Mouse (Mus musculus) cerebellum, adult 2 months (tissue): ENCODE measurements at regions not wholly inside any gene's neighbourhood (a gene's known extent, or its start where the extent isn't known, plus 50 kb on each side); places are given as distances from the start of the nearest gene placed in this dataset.

ENCODE experiments used
- DNase-seq, 2 experiments: peaks; one replicate each; pipeline ENCODE4 v3.0.0; 2021
- H3K27ac ChIP-seq: fragments of 200-500 bp; 2 replicates; pipeline ENCODE4 v1.5.1; 2012; ENCODE audit warnings: low read length, control low read depth, inconsistent platforms; ENCODE audit not compliant: insufficient read depth
- H3K27me3 ChIP-seq: fragments of 200-500 bp; 2 replicates; pipeline ENCODE4 v1.6.1; 2012; ENCODE audit warnings: inconsistent platforms, mild to moderate bottlenecking, low read length, moderate library complexity; ENCODE audit not compliant: control insufficient read depth, insufficient read depth
- H3K4me1 ChIP-seq: fragments of 200-500 bp; 2 replicates; pipeline ENCODE4 v1.6.1; 2011; ENCODE audit warnings: low read length; ENCODE audit not compliant: control insufficient read depth, insufficient read depth
- H3K4me3 ChIP-seq: fragments of 200-500 bp; replicated peaks from 2 replicates; pipeline ENCODE3; 2011; ENCODE audit warnings: mild to moderate bottlenecking, low read depth, low read length, control low read depth; ENCODE audit not compliant: insufficient read depth
- CTCF ChIP-seq: fragments of 200-500 bp; IDR thresholded peaks from 2 replicates; pipeline ENCODE4 v1.5.1; 2011; ENCODE audit warnings: low read depth, mild to moderate bottlenecking, control low read depth, low read length, moderate library complexity, borderline replicate concordance; ENCODE audit not compliant: insufficient read depth
- POLR2A ChIP-seq: fragments of 200-500 bp; IDR thresholded peaks from 2 replicates; pipeline ENCODE4 v1.6.1; 2011; ENCODE audit warnings: low read length, control low read depth, borderline replicate concordance; ENCODE audit not compliant: insufficient read depth
- WGBS: fragments of 180-500 bp; shearing (Covaris S2); methylation state at CpG from one replicate; pipeline ENCODE4 v1.1.7; 2018; 5-methylcytosine and 5-hydroxymethylcytosine counted together

GRCm38 (mm10) chr11:24297763-24298162 lies 219.9 kb downstream of the Bcl11a start:
- TF ChIP-seq CTCF (no peak), POLR2A (no peak)
- WGBS, result 45% methylated on average over 5 of the region's 5 CpGs
- DNase-seq, result no peak
- Histone ChIP-seq H3K4me1 (no peaks in the 10 kb centered on the region), H3K27ac (no peak overlapping the region), H3K4me3 (no peak overlapping the region), H3K27me3 (no peaks in the 10 kb centered on the region; the same call in 1 of the 2 replicates)

- no peaks in the 10 kb centered on the region for H3K27me3 ChIP-seq
- 60% methylated on average over 4 of the region's 4 CpGs for WGBS
Observed at GRCm38 (mm10) chr11:24300351-24300750, 222.5 kb downstream of the Bcl11a start.

DNA sequence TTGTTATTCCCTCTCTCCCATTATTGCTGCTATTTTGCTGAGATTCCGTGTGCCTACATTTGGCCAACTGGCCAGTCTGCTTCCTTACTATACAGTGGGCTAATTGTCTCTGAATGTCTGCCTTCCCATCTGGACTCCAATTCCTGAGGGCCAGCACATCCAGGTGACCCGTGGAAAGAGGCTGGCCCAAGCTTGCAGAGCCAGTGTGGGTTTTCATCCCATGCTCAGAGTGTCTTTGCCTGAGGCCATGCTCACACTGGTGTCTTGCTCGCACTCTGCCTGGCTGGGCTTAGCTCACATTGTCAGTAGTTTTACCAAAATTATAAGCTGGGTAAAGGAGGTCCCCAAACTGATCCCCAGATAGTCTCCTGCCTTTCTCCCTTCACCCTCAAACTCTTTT lies 223.3 kb downstream of the Bcl11a start:
- Histone ChIP-seq H3K4me3 (no peak overlapping the region), H3K4me1 (no peaks in the 10 kb centered on the region), H3K27me3 (no peaks in the 10 kb centered on the region), H3K27ac (no peak overlapping the region)
- no peak for DNase-seq
- 72% methylated on average over 3 of the region's 3 CpGs for WGBS
- TF ChIP-seq CTCF (no peak), POLR2A (no peak)

More at GRCm38 (mm10) chr11:24300351-24300750, 222.5 kb downstream of the Bcl11a start:
- DNase-seq, result no peak
- Histone ChIP-seq H3K4me3 (no peak overlapping the region), H3K27ac (no peak overlapping the region), H3K4me1 (no peaks in the 10 kb centered on the region)
- TF ChIP-seq POLR2A (no peak), CTCF (no peak)

DNA sequence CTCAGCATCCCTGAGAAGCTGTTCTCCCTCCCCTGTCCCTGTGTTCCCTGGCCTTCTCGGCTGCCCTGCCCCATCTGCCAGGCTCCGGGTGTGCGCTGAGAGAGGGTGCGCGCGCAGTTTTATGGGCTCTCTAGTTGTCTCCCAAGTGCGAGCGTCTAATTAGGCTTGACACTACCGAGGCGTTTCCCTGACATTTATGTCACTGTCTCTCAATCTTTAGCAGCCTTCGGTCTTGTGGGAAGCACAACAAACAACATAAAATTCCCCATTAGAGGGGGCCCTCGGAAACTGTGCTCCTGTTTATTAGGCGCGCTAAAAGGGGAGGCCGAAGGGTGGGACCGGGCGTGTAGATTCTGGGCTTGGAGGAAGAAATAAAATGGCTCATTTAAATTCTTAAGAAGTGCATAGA lies 227.3 kb downstream of the Bcl11a start:
- Histone ChIP-seq H3K27ac (no peak overlapping the region), H3K4me1 (no peaks in the 10 kb centered on the region), H3K27me3 (no peaks in the 10 kb centered on the region), H3K4me3 (no peak overlapping the region)
- 10% methylated on average over 17 of the region's 17 CpGs for WGBS
- DNase-seq, result no peak
- TF ChIP-seq POLR2A, result no peak
- TF ChIP-seq CTCF, result no peak

- no peaks in the 10 kb centered on the region for H3K4me1 ChIP-seq
- H3K27ac ChIP-seq, result no peak overlapping the region
- TF ChIP-seq CTCF (no peak), POLR2A (no peak)
- no peak for DNase-seq
- no peaks in the 10 kb centered on the region for H3K27me3 ChIP-seq
- no peak overlapping the region for H3K4me3 ChIP-seq
- WGBS, result 50% methylated on average over 11 of the region's 11 CpGs
Observed at GRCm38 (mm10) chr11:24305691-24306090, 227.8 kb downstream of the Bcl11a start.

DNA sequence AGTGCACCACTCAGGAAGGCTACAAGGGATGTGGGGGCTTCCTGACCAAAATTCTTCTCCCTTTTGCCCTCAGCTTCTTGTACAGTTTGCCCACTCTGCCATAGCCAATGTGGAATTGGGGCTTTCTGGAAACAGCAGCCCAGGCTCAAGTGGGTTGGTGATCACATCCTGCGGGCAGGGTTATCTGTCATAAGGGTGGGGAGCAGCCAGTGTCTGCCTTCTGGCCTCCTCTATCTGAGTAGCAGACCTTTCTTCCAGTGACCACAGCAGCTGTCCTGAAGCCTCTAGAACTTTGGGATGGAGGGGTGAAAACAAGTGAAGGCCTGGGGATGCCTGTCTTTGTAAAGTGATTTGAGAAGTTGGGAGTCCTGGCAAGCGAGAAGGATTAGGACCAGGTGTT lies 228.2 kb downstream of the Bcl11a start:
- Histone ChIP-seq H3K4me3 (no peak overlapping the region), H3K27ac (no peak overlapping the region), H3K4me1 (no peaks in the 10 kb centered on the region), H3K27me3 (no peaks in the 10 kb centered on the region)
- no peak for DNase-seq
- 97% methylated on average over 2 of the region's 2 CpGs for WGBS
- no peak for TF ChIP-seq POLR2A
- no peak for TF ChIP-seq CTCF

DNA sequence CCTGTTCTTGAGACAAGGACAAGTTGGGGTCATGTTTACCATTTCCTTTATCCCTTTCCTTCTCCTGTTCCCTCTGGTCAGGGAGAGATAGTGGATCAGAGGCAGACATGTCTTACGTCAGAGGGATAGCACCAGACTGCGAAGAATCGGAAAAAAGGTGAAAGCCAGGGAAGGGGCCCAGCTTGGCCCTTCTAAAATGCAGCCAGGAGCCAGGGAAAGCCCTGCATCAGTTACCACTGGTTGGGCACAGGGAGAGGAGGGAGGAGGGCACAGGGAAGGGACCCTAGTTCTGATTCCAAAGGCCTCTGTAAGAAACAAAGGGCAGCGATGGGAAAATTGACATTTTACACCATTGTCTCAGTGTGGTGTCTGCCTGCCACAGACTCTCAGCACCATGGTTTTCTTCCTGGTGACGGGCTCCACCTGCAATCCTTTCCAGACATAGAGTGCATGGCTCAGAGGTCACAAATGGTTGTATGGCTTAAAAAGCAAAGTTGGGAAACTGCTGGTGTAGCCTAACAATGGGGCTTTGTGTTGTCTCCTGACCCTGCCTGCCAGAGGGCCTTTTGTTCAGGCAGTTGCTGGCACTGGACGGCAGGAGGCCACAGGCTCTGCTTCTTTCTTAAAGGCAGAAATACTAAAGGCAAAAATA lies 229.9 kb downstream of the Bcl11a start:
- Histone ChIP-seq H3K27me3 (no peaks in the 10 kb centered on the region), H3K4me1 (no peaks in the 10 kb centered on the region), H3K27ac (no peak overlapping the region), H3K4me3 (no peak overlapping the region)
- no peak for DNase-seq
- TF ChIP-seq CTCF (no peak), POLR2A (no peak)
- WGBS, result 70% methylated on average over 6 of the region's 6 CpGs

GRCm38 (mm10) chr11:24308253-24308633 lies 230.4 kb downstream of the Bcl11a start:
- no peaks in the 10 kb centered on the region for H3K4me1 ChIP-seq
- no peaks in the 10 kb centered on the region for H3K27me3 ChIP-seq
- no peak overlapping the region for H3K27ac ChIP-seq
- DNase-seq, result no peak
- no peak for TF ChIP-seq CTCF
- no peak for TF ChIP-seq POLR2A
- H3K4me3 ChIP-seq, result no peak overlapping the region
- 24% methylated on average over 1 of the region's 1 CpGs for WGBS
